Mouse (Mus musculus) liver, postnatal 0 days (tissue): ENCODE data around the gene Psmb2. TPM values are rescaled to one million over a fixed set of nuclear protein-coding genes. Genes with fewer than 3 reads are reported as not detected.

Source experiments
- ATAC-seq: fragments of 200-750 bp; cut with Nextera tagmentation; 2 replicates; pipeline ENCODE4 v1.8.0; 2017; ENCODE audit warnings: mild to moderate bottlenecking, moderate library complexity
- DNase-seq: peaks from one replicate; pipeline ENCODE4 v3.0.0-alpha.2; 2016
- H3K27ac ChIP-seq: fragments of 300-500 bp; sonication (generic); 2 replicates; pipeline ENCODE4 v1.5.1; 2014; ENCODE audit warnings: antibody characterized with exemption, moderate library complexity, mild to moderate bottlenecking, low read depth
- H3K27me3 ChIP-seq: fragments of 300-500 bp; sonication (generic); 2 replicates; pipeline ENCODE4 v1.6.1; 2014; ENCODE audit warnings: low read length, control low read depth, mixed read lengths; ENCODE audit not compliant: insufficient read depth
- H3K36me3 ChIP-seq: fragments of 300-500 bp; sonication (generic); replicated peaks from 2 replicates; pipeline ENCODE4 v1.6.1; 2014; ENCODE audit warnings: mild to moderate bottlenecking, control low read depth, low read length, moderate library complexity, mixed read lengths; ENCODE audit not compliant: insufficient read depth
- H3K4me1 ChIP-seq: fragments of 300-500 bp; sonication (generic); 2 replicates; pipeline ENCODE4 v1.6.1; 2014; ENCODE audit warnings: antibody characterized with exemption, mild to moderate bottlenecking, control low read depth; ENCODE audit not compliant: insufficient read depth
- H3K4me2 ChIP-seq: fragments of 300-500 bp; sonication (generic); 2 replicates; pipeline ENCODE4 v1.6.1; 2014; ENCODE audit warnings: low read depth, mild to moderate bottlenecking, low read length, moderate library complexity, mixed read lengths
- H3K4me3 ChIP-seq: fragments of 300-500 bp; sonication (generic); 2 replicates; pipeline ENCODE4 v1.5.1; 2014; ENCODE audit warnings: low read depth, low read length
- H3K9ac ChIP-seq: fragments of 300-500 bp; sonication (generic); replicated peaks from 2 replicates; pipeline ENCODE4 v1.6.1; 2014; ENCODE audit warnings: mild to moderate bottlenecking, moderate library complexity
- H3K9me3 ChIP-seq: fragments of 300-500 bp; sonication (generic); 2 replicates; pipeline ENCODE4 v1.6.1; 2016; ENCODE audit warnings: mild to moderate bottlenecking, control low read depth, low read length, mixed read lengths
- CTCF ChIP-seq: sonication (generic); IDR thresholded peaks from 2 replicates; pipeline ENCODE4 v1.5.1; 2016; ENCODE audit warnings: antibody characterized with exemption, low read depth
- EP300 ChIP-seq: IDR thresholded peaks from 2 replicates; pipeline ENCODE4 v1.6.1; 2016; ENCODE audit warnings: antibody characterized with exemption, low read depth, mild to moderate bottlenecking
- WGBS: fragments of 180-500 bp; shearing (Covaris S2); extraction: QIAGEN DNeasy Blood & Tissue Kit; methylation state at CpG from one replicate; pipeline ENCODE4 v1.1.7; 2014; ENCODE audit not compliant: insufficient replicate concordance; 5-methylcytosine and 5-hydroxymethylcytosine counted together
- polyA plus RNA-seq: library from polyadenylated mRNA; unstranded; fragments of >200 nt; fragmentation: Nextera tagmentation; extraction: Ambion mirVana; gene quantifications from 2 replicates; pipeline ENCODE4 v1.2.1, GENCODE M21; 2015

The Psmb2 gene
- 218 and 239 TPM in 2 replicates for polyA plus RNA-seq

GRCm38 (mm10) chr4:126677054-126678003, at the start of gene Psmb2:
TSS of gene Psmb2 (plus strand) at chr4:126677630.
- TF ChIP-seq EP300 = peak; percentile 87
- no peak for TF ChIP-seq CTCF
- peaks cover 2% of the 10 kb centered on the region; the same call in 1 of the 2 replicates for H3K4me1 ChIP-seq
- H3K27me3 ChIP-seq = no peaks in the 10 kb centered on the region
- ATAC-seq (peak; percentile 99), DNase-seq (peak; percentile 100)
- H3K4me2 ChIP-seq = peak within 1 kb of the TSS; percentile 79
- peak within 1 kb of the TSS; percentile 85 for H3K27ac ChIP-seq
- H3K36me3 ChIP-seq = no peaks in the 10 kb centered on the region; the same call in 1 of the 2 replicates
- 3% methylated on average over 48 of the region's 48 CpGs for WGBS
- H3K9me3 ChIP-seq = no peaks in the 10 kb centered on the region
- H3K9ac ChIP-seq = peak within 1 kb of the TSS; percentile 98
- H3K4me3 ChIP-seq = peak within 1 kb of the TSS; percentile 97

DNA sequence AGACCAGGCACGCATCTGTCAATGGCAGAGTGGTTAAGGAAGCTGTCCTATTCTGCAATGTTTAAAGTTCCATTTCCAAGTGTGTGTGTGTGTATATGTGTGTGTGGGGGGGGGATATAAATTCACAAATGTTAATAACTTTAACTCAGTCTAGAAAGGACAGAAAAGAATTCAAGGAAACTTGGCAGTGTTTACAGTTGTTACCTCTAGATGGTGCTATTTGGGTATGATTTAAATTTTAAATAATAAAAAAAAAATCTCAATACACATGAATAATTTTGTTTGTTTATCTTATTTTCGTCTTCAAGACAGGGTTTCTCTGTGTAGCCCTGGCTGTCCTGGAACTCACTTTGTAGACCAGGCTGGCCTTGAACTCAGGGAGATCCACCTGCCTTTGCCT, 45.5 kb upstream of the Psmb2 start:
- Histone ChIP-seq H3K36me3 (no peaks in the 10 kb centered on the region), H3K4me3 (no peak overlapping the region), H3K27me3 (0 out of 2 replicates have a peak, but pooled peaks cover 8% of the 10 kb centered on the region), H3K4me1 (no peaks in the 10 kb centered on the region), H3K4me2 (no peak overlapping the region), H3K27ac (no peak overlapping the region), H3K9ac (no peak overlapping the region), H3K9me3 (no peaks in the 10 kb centered on the region)
- DNase-seq (no peak), ATAC-seq (no peak)
- 34% methylated on average over 2 of the region's 2 CpGs for WGBS
- TF ChIP-seq EP300 (no peak), CTCF (0 out of 2 replicates have a peak, but pooled peaks have one; percentile 14)

- Histone ChIP-seq H3K4me3 (no peak overlapping the region), H3K9me3 (no peaks in the 10 kb centered on the region), H3K4me1 (no peaks in the 10 kb centered on the region), H3K9ac (no peak overlapping the region), H3K4me2 (no peak overlapping the region), H3K27me3 (0 out of 2 replicates have a peak, but pooled peaks cover 9% of the 10 kb centered on the region), H3K27ac (no peak overlapping the region), H3K36me3 (no peaks in the 10 kb centered on the region)
- ATAC-seq (no peak), DNase-seq (no peak)
- 60% methylated on average over 3 of the region's 3 CpGs for WGBS
- no peak for TF ChIP-seq EP300
These were observed 44.8 kb upstream of the Psmb2 start for GRCm38 (mm10) chr4:126632668-126633067.

DNA sequence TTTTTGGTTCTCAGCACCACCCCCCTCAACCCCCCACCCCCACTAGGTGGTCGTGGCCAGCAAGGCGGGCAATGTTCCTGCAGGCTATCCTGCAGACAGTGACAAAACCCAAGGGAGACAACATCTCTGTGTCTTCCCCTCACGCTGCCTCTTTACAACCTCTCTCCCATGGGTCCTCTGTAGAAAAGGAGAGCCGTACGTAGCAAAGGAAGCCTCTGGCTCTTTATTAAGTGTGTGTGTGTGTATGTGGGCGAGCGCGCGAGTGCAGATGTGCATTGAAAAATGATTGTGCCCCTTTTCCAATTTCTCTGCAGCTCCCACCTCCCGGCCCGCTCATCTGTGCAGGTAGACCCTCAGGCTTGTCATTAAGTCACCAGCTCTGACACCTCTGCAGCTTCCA, 41.1 kb upstream of the Psmb2 start:
- no peak overlapping the region for H3K4me3 ChIP-seq
- ATAC-seq = no peak
- WGBS = 27% methylated on average over 11 of the region's 11 CpGs

GRCm38 (mm10) chr4:126637446-126637845, 40.0 kb upstream of the Psmb2 start:
- H3K27ac ChIP-seq = no peak overlapping the region
- no peak overlapping the region for H3K4me3 ChIP-seq
- 0 out of 2 replicates have a peak, but pooled peaks cover 13% of the 10 kb centered on the region for H3K27me3 ChIP-seq
- H3K4me2 ChIP-seq = no peak overlapping the region
- DNase-seq (no peak), ATAC-seq (no peak)
- no peaks in the 10 kb centered on the region for H3K4me1 ChIP-seq
- WGBS = 63% methylated on average over 4 of the region's 4 CpGs
- H3K9ac ChIP-seq = no peak overlapping the region
- no peak for TF ChIP-seq EP300
- TF ChIP-seq CTCF = no peak
- H3K9me3 ChIP-seq = no peaks in the 10 kb centered on the region
- H3K36me3 ChIP-seq = no peaks in the 10 kb centered on the region

More for the DNA sequence above, 41.1 kb upstream of the Psmb2 start:
- no peak overlapping the region for H3K9ac ChIP-seq
- H3K36me3 ChIP-seq = no peaks in the 10 kb centered on the region
- no peak overlapping the region for H3K4me2 ChIP-seq
- H3K9me3 ChIP-seq = no peaks in the 10 kb centered on the region
- no peak overlapping the region for H3K27ac ChIP-seq
- H3K27me3 ChIP-seq = 0 out of 2 replicates have a peak, but pooled peaks cover 9% of the 10 kb centered on the region
- DNase-seq = no peak
- H3K4me1 ChIP-seq = no peaks in the 10 kb centered on the region
- TF ChIP-seq CTCF (no peak), EP300 (no peak)

- TF ChIP-seq EP300 (no peak), CTCF (no peak)
- ATAC-seq = no peak
- no peak overlapping the region for H3K27ac ChIP-seq
- no peaks in the 10 kb centered on the region for H3K9me3 ChIP-seq
- H3K27me3 ChIP-seq = 0 out of 2 replicates have a peak, but pooled peaks cover 13% of the 10 kb centered on the region
- H3K4me3 ChIP-seq = no peak overlapping the region
- no peaks in the 10 kb centered on the region for H3K4me1 ChIP-seq
- WGBS = 53% methylated on average over 7 of the region's 7 CpGs
- H3K4me2 ChIP-seq = no peak overlapping the region
- no peak for DNase-seq
- H3K9ac ChIP-seq = no peak overlapping the region
- no peaks in the 10 kb centered on the region for H3K36me3 ChIP-seq
These were observed 38.1 kb upstream of the Psmb2 start for GRCm38 (mm10) chr4:126639339-126639738.
